Mouse (Mus musculus): ENCODE data around the gene Wdr46.
"Not testable (repeated sequence)": the region's sequence is repeated elsewhere in the genome, so short reads cannot be mapped to it uniquely, and the experiment has no call there.

Wdr46 gene

DNA sequence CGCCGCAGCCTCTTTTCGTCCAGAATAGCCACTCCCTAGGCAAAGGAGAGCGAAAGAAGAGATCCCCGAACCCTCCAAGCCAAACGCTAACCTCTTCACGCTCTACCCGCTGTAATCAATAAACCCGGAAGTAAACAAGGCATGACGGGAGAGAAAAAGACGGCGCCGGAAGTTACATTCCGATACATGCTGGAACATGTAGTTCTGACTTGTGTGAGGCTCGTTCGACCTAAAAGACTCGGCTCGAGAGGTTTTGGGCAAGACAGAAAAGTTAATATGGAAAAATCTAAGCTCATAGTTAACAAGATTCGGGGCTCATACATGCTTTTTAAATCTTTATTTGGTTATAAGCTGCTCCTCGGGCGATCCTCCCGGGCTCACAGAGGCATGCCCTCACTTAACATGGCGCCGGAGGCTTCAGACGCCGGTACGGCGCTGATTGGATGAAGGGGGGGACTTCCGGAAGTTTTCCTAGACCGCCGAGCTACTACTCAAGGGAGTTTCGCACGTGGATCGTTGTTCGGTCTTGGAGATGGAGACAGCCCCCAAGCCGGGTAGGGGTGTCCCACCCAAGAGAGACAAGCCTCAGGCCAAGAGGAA, at the start of gene Wdr46, which contains the start of gene Pfdn6:
Gene Wdr46, plus strand, starts transcription at position 455 of the 600 bp plus-strand sequence.
Gene Pfdn6, minus strand, starts transcription at position 138 of the 600 bp plus-strand sequence.
- DNase-seq (ENCODE audit: low spot score in 2 of 2): peak; percentile 90 to 93

DNA sequence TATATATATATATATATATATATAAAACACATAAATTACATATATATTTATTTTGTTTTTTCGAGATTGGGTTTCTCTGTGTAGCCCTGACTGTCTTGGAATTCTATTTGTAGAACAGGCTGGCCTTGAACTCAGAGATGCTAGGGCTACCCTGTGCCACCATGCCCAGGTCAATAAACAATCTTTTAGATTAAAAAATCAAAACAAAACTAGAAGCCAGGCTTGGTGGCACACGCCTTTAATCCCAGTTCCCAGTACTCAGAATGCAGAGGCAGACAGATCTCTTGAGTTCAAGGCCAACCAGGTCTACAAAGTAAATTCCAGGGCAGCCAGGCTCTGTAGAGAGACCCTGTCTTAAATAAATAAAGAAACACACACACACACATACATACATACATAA, 49.1 kb upstream of the Wdr46 start:
- DNase-seq (ENCODE audit: low spot score in 2 of 2): no peak

DNA sequence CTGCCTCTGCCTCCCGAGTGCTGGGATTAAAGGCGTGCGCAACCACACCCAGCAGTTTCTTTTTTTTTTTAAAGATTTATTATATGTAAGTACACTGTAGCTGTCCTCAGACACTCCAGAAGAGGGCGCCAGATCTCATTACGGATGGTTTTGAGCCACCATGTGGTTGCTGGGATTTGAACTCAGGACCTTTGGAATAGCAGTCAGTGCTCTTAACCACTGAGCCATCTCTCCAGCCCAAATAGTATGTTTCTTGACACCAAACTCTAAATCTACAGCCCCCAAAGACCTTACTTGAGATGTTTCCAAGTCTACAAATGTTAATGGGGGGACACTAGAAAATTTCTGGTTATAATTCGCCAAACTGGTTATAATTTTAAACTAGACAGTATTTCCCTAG, 48.6 kb upstream of the Wdr46 start:
- not testable (repeated sequence) for DNase-seq (ENCODE audit: low spot score in 2 of 2)

DNA sequence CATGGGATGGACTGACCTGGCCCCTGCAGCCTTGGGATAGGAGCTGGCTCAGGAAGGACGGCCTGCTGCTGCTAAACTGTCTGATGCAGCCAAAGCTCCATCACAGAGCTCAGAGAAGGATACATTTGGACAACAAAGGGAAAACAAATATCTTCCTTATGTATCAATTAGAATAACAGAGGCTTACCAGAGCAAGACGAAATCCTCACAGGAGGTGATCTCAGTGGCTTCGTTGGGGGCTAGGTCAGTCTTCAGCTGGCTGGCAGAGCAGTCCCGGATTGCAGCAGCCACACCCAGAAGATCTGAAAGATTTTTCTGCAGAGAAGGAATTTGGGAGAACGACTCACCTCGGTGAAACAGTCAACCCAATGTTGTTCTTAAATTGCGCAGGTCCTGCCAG, 48.0 kb upstream of the Wdr46 start:
- no peak for DNase-seq (ENCODE audit: low spot score in 2 of 2)

DNA sequence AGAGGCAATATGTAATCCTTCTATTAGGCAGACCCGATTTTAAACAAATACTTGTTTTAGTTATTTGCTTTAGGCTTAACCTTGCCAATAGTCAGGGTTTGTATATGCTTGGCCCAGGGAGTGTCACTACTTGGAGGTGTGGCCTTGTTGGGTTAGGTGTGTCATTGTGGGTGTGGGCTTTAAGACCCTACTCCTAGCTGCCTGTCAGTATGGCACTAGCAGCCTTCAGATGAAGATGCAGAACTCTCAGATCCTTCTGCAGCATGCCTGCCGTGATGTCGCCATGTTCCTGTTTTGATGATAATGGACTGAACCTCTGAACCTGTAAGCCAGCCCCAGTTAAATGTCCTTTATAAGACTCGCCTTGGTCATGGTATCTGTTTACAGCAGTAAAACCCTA, 47.4 kb upstream of the Wdr46 start:
- DNase-seq (ENCODE audit: low spot score in 2 of 2): not testable (repeated sequence)

DNA sequence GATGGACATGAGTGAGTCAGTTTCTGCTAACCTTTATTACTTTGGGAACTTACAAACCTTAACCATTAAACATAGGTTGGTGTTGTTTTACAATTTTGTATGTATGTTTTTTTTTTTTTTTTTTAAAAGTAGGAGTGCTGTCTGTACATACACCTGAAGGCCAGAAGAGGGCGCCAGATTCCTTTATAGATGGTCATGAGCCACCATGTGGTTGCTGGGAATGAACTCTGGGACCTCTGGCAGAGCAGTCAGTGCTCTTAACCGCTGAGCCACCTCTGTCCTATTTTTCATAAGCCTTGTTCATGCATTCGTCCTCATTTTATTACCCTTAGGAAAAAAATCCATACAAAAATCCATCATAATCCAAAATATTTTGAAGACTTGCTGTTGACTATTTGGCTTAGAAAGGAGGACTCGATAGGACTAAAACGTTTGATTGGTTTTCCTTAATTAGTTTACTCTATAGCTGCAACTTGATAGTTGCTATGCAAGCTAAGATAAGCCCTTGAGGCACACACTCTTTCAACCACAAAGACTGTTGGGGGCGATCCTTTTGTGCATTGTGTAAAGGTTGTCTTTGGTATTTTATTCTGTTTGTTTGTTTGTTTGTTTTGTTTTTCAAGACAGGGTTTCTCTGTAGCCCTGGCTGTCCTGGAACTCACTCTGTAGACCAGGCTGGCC, 43.2 kb upstream of the Wdr46 start:
- DNase-seq (ENCODE audit: low spot score in 2 of 2): no peak

DNA sequence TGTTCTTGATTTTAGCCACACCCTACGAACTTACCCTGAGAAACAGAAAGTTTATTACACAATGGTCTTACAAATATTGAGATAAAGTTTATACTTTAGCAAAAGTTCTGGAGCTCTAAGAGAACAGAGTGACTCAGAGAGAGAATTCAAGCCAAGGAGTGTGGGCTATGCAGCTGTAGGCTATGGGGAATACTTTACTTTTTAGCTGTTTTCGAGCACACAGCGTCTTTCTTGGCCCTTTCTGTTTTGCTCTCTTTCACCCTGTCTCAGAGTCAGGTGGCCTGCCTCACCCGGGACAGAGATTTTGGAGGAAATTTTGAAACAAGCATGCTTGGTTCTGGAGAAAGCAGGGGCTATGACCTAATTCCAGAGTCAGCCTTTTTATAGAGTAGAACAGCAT, 42.3 kb upstream of the Wdr46 start:
- DNase-seq (ENCODE audit: low spot score in 2 of 2): not testable (repeated sequence)

DNA sequence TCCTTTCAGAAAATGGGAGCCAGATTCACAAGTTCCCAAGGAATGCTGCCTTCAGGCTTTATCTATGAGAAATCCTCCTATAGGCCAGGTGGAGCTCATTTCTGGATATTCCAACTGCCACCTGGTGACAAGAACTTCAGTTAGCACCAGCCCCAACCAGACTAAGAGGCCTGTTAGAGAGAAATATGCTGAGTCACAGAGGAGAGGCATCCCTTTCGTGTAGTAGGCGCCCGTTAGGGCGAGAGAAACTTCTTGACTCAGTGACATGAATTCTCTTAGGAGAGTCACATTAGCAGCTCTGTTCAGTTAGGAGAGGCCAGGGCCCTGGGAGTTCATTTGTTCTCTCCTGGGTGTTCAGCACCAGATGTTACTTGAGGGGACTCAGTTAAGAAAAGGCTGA, 40.8 kb upstream of the Wdr46 start:
- no peak for DNase-seq (ENCODE audit: low spot score in 2 of 2)

DNA sequence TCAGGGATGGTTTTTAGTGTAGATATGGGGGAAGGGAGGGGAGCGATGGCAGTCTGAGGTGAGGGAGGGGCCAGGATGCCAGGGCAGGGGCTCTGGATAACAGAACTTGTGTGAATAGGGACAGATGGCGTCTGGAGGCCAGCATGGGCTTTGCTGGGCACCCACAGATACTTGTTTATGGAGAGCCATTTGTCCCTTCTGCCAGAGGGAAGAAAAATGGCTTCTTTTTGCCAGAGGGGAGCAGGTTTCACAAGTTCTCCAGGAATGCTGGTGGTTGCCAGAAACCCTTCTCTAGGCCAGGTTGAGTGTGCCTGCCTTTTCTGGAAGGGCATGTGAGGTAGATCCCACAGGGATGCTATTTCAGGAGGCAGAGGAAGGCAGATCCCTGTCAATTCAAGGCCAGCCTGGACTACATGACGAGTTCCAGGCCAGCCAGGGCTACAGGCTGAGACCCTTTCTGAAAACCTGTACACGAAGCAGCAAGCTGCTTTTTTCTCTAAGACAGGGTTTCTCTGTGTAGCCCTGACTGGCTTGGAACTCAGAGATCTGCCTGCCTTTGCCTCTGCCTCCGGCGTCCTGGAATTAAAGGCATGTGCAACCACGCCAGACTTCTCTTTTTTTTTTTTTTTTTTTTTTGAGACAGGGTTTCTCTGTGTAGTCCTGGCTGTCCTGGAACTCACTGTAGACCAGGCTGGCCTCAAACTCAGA, 40.0 kb upstream of the Wdr46 start:
- no peak for DNase-seq (ENCODE audit: low spot score in 2 of 2)

DNA sequence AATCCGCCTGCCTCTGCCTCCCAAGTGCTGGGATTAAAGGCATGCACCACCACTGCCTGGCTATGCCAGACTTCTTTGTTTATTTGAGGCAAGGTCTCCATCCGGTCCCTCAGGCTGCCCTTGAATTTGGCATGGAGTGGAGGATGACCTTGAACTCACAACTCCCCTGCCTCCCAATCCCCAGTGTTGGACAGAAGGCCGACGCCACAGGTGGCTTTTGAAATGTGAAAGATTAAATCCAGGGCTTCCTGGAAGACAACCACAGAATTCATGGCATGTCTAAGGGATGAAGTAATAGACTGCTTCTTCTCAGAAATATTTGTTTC, 39.5 kb upstream of the Wdr46 start:
- DNase-seq (ENCODE audit: low spot score in 2 of 2): no peak

DNA sequence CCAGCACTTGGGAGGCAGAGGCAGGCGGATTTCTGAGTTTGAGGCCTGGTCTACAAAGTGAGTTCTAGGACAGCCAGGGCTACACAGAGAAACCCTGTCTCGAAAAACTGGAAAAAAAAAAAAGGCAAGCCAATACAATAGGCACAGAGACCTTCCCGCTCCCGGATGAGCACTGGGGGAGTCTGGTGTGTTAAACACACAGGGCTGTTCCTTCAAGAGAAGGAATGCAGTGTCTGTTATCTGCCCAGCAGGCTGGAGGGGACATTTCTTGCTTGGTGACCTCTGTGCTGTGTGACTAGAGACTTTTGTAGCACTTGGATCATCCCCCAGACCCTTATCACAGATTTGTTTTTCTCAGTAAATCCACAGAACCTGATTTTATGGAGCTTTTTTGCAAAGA, 38.8 kb upstream of the Wdr46 start:
- no peak for DNase-seq (ENCODE audit: low spot score in 2 of 2)

DNA sequence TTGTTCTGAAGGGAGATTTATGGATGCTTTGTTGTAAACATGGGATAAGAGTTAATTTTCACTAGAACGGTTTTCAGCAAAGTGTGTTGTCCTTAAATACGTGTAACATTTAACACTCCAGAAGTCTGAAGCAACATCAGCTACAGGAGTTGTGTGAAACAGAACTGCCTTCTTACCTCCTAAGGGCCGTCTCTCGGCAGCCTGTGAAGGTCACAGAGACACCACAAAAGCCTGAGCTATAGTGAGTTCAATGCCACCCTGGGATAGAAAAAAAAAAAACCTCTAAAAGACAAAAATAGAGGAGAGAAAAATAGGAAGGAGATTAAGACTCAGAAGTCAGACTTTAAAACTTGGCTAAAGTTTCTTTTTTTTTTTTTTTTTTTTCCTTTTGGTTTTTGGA, 38.4 kb upstream of the Wdr46 start:
- DNase-seq (ENCODE audit: low spot score in 2 of 2): no peak

DNA sequence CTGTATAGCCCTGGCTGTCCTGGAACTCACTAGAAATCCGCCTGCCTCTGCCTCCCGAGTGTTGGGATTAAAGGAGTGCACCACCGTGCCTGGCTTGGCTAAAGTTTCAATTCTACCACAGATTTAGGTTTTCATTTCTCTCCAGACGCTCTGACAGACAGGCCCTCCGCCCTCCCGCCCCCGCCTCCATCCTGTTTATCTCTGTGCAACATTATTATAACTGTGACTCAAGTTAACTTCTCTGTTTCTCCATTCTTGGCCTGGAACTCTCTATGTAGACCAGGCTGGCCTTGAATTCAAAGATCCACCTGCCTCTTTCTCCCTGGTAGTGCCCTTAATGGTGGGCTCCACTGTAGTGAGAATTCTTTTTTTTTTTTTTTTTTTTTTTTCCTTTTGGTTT, 38.0 kb upstream of the Wdr46 start:
- DNase-seq (ENCODE audit: low spot score in 2 of 2): no peak

DNA sequence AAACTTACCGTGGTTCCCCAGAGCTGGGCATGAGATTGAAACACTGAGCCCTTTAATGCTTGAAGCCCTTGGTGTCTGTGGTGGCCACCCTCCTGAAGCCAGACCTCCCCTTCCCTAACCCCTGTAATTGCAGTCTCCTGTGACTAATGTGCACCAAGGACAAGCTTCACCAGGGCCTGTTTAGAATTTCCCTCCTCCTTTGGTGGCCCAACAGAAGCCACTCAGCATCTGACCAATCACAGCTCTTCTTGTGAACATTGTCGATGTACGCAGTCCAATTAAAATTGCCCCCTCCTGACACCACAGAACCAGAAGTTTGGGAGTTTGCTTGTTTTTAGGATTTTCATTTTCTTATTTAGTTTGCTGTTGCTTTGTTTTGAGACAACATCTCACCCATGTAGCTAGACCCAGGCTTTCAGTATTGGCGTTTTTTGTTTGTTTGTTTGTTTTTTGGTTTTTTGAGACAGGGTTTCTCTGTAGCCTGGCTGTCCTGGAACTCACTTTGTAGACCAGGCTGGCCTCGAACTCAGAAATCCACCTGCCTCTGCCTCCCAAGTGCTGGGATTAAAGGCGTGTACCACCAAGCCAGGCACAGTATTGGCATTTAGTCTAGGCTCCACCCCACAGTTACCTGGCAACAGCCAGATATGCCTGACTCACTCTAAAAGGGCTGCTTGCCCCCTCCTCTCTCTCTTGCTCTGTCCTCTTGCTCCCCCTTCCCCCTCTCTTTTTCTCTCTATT, 36.4 kb upstream of the Wdr46 start:
- not testable (repeated sequence) for DNase-seq (ENCODE audit: low spot score in 2 of 2)

DNA sequence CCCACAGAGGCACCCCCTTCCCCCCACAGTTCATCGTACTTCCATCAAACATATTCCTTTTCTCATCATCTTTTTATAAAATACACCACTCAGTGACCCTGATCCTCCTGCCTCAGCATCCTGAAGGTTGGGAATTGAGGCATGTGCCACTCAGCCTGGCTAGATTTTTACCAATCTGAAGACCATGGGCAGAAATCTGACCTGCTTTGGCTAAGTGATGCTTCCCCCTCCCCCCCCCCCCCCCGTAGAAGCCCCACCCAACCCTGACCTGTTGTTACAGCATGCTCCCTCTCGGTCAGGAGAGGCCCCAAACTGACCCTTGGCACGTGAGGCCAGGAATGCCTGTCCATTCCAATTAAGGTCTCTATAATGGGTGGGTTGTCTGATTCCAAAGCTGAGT, 35.6 kb upstream of the Wdr46 start, which contains the start of gene Platr17:
Gene Platr17, plus strand, starts transcription at position 301 of the 400 bp plus-strand sequence.
- DNase-seq (ENCODE audit: low spot score in 2 of 2): not testable (repeated sequence)

DNA sequence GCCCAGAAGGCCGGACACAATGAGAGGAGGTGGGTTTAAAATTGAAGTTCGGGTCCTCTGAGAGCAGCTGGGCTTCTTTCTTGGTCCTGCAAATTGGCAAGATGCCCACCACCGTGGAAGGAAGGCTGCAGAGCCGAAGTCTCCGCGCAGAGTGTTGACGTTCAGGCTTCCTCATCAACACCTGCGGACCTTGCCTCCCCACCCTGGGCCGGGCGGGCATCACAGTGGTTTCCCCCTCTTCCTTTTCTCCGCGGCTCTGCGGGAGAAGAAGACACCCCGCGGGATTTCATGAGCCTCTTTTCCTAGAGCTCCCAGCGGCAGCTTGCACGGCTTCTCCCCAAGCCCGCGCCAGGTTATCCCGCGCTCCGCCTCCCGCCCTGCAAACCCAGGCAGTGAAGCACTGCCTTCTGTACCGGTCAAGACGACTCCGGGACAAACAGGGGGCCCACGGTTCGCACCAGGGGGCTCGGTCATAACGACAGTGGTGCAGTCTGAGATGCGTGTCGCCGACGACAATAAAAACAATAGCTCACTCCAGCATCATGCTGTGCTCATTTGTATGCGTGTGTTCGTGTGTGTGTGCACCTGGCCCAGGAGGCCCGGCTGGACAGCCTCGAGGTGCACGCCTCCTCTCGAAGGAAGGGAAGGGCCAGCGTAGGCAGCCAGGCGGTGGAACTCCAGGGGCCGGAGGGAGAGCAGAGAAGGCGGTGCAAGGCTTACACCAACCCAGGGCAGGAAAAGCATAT, 32.0 kb upstream of the Wdr46 start:
- peak; percentile 82 to 89 for DNase-seq (ENCODE audit: low spot score in 2 of 2)

DNA sequence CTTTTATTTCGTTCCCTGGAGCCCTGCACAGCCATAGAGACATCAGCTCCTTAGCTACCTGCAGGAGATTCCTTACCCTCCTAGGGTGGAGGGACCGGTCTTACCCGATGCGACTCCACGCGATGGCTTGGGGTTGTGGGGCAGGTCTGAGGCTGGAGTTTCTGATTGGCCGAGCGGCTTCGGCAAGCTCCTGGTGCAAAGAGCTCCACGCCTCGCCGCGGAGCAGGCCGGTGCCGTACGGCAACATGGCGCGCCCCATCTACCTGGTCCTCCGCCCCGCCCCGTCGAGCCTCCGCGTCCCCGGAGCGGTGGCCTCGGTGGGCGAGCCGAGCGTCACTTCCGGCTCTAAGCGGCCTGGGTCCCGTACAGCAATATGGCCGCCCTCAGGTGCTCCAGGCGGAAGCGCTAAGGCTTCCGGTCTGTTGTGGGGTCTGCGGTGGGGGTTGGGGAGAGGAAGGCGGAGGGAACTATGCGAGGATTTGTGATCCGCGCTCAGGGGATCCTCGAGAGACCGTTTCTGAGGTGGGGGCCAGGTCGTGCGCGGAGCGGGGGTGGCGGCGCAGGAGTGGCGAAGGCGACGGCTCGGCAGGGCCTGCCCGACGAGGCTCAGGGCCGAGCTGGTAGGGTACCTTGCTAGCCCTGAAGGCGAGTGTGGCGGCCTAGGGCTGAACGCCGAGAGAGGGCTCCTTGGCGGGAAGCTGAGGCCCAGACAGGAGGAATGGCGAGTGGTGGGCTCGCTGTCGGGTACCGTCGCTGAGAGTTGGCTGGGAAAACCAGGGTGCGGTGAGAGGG, 31.2 kb upstream of the Wdr46 start, which contains the start of gene Daxx:
Gene Daxx, plus strand, starts transcription at position 338 of the 792 bp plus-strand sequence.
- peak; percentile 99 for DNase-seq (ENCODE audit: low spot score in 2 of 2)

DNA sequence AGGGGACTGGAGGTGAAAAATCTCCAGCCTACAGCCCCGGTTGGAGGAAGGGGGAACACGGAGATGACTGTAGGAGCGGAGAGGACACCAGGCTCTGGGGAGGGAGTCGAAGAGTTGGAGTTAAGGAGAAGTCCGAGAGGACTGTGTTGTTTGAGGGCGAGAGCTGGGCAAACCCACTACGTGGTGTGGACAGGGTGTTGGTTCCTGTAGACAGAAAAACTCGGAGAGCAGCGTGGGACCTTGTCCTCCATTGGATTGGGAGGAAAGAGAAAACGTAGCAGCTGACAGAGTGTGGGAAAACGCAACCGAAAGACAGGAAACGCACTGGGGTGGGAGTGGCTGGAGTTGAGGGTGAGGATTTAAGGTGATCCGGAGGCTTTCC, 30.6 kb upstream of the Wdr46 start:
- peak; percentile 50 to 72 for DNase-seq (ENCODE audit: low spot score in 2 of 2)

DNA sequence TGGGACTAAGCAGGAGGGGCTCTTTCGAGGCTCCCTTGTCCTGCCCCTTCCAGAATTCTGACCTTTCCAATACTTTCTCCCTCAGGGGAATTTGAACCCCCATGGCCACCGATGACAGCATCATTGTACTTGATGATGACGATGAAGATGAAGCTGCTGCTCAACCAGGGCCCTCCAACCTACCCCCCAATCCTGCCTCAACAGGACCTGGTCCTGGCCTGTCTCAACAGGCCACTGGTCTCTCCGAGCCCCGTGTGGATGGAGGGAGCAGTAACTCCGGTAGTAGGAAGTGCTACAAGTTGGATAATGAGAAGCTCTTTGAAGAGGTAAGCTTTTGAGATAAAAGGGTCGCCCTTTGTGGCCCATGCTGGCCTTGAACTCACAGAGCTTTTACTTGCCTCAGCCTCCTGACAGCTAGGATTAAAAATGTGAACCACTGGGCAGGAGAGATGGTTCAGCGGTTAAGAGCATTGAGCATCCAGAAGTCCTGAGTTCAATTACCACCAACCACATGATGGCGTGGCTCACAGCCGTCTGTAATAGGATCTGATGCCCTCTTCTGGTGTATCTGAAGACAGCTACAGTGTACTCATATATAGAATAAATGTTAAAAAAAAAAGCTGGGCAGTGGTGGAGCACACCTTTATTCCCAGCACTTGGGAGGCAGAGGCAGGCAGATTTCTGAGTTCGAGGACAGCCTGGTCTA, 30.0 kb upstream of the Wdr46 start:
- DNase-seq (ENCODE audit: low spot score in 2 of 2): peak in 1 of 2 experiments; percentile 20

Measured in right cerebral cortex, postnatal 10 days (tissue).